Mouse (Mus musculus): Measurements from ENCODE around the gene Psmc1.

Psmc1 gene

GRCm38 (mm10) chr12:100124913-100125798, 15.2 kb downstream of the Psmc1 start:
- DNase-seq (ENCODE audit: low spot score): no peak

GRCm38 (mm10) chr12:100126968-100127865, 17.3 kb downstream of the Psmc1 start:
- DNase-seq (ENCODE audit: low spot score): no peak

GRCm38 (mm10) chr12:100127866-100128480, 18.0 kb downstream of the Psmc1 start:
- DNase-seq (ENCODE audit: low spot score): no peak

- DNase-seq (ENCODE audit: low spot score): no peak
These were observed 18.6 kb downstream of the Psmc1 start for GRCm38 (mm10) chr12:100128522-100128921.

- no peak for DNase-seq (ENCODE audit: low spot score)
These were observed 19.0 kb downstream of the Psmc1 start for GRCm38 (mm10) chr12:100128961-100129360.

GRCm38 (mm10) chr12:100131167-100131566, 21.2 kb downstream of the Psmc1 start:
- no peak for DNase-seq (ENCODE audit: low spot score)

GRCm38 (mm10) chr12:100131655-100132054, 21.7 kb downstream of the Psmc1 start:
- DNase-seq (ENCODE audit: low spot score): peak; percentile 87

GRCm38 (mm10) chr12:100134395-100134936, 24.5 kb downstream of the Psmc1 start:
- no peak for DNase-seq (ENCODE audit: low spot score)

- DNase-seq (ENCODE audit: low spot score): no peak
These were observed 25.2 kb downstream of the Psmc1 start for GRCm38 (mm10) chr12:100135117-100135516.

GRCm38 (mm10) chr12:100142848-100143523, 33.0 kb downstream of the Psmc1 start:
- DNase-seq (ENCODE audit: low spot score): no peak

GRCm38 (mm10) chr12:100143737-100144136, 33.8 kb downstream of the Psmc1 start:
- no peak for DNase-seq (ENCODE audit: low spot score)

GRCm38 (mm10) chr12:100144269-100144668, 34.3 kb downstream of the Psmc1 start:
- DNase-seq (ENCODE audit: low spot score): no peak

GRCm38 (mm10) chr12:100152466-100152865, 42.5 kb downstream of the Psmc1 start:
- no peak for DNase-seq (ENCODE audit: low spot score)

GRCm38 (mm10) chr12:100159261-100159975, 49.5 kb downstream of the Psmc1 start, which contains the start of gene Nrde2:
Nrde2 (minus strand) TSS chr12:100159653.
- DNase-seq (ENCODE audit: low spot score): peak; percentile 89

GRCm38 (mm10) chr12:100164991-100165500, 55.1 kb downstream of the Psmc1 start:
- DNase-seq (ENCODE audit: low spot score): no peak

- peak; percentile 61 for DNase-seq (ENCODE audit: low spot score)
These were observed 56.2 kb downstream of the Psmc1 start for GRCm38 (mm10) chr12:100166177-100166576.

- no peak for DNase-seq (ENCODE audit: low spot score)
These were observed 57.0 kb downstream of the Psmc1 start for GRCm38 (mm10) chr12:100166939-100167338.

- no peak for DNase-seq (ENCODE audit: low spot score)
These were observed 57.5 kb downstream of the Psmc1 start for GRCm38 (mm10) chr12:100167502-100167901.

- DNase-seq (ENCODE audit: low spot score): no peak
These were observed 58.2 kb downstream of the Psmc1 start for GRCm38 (mm10) chr12:100167931-100168871.
